Mouse (Mus musculus): ENCODE results near the gene Spon2.

GRCm38 (mm10) chr5:33203171-33203565 lies 15.1 kb downstream of the Spon2 start:
- TF ChIP-seq CEBPB (IDR thresholded peaks at IDR 0.05; ENCODE audit: insufficient read depth, poor library complexity, severe bottlenecking) = no peak
- no peak for TF ChIP-seq POLR2A (IDR thresholded peaks at IDR 0.05; ENCODE audit: insufficient read length, low read depth)
- no peak for TF ChIP-seq MAX (IDR thresholded peaks at IDR 0.05; ENCODE audit: low read depth)
